Mouse (Mus musculus): ENCODE measurements around the gene Nckap1. TPM values are rescaled to one million over a fixed set of nuclear protein-coding genes. Genes with fewer than 3 reads are reported as not detected.

The Nckap1 gene
- 9.7 and 9.9 TPM in 2 replicates for polyA plus RNA-seq (2012; rRNA removed; ENCODE audit: low replicate concordance)

DNA sequence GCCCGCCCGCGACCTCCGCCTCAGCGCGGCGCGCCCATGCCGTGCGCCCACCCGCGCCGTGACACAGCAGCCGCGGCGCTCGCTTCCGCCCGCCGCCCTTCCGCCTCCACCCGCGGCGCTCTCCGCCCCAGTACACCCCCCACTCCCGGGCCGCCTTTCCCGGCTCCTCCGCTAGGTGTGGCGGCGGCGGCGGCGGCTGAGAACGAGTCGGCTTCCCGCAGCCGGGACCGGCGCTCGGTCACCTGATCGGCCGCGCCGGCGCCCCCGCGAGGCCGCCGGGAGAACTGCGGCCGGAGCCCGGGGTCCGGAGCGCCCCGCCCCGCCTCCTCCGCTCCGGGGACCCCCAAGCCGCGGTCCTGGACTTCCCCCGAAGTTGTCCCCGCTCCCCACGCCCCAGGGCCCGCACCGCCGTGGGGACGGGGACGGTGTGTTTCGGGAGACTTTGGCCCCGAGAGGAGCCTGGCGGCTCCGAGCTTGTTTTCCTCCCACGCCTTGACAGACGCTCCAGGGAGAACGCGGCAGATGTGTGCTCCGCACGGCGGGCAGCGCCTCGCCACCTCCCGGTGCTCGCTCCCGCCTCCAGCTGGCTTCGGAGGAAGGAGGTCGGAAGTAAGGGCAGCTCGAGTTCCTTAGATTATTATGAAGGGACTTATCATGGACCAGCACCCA is at the start of gene Nckap1:
TSS of gene Nckap1 (minus strand) at position 338 of the 669 bp plus-strand sequence.

DNA sequence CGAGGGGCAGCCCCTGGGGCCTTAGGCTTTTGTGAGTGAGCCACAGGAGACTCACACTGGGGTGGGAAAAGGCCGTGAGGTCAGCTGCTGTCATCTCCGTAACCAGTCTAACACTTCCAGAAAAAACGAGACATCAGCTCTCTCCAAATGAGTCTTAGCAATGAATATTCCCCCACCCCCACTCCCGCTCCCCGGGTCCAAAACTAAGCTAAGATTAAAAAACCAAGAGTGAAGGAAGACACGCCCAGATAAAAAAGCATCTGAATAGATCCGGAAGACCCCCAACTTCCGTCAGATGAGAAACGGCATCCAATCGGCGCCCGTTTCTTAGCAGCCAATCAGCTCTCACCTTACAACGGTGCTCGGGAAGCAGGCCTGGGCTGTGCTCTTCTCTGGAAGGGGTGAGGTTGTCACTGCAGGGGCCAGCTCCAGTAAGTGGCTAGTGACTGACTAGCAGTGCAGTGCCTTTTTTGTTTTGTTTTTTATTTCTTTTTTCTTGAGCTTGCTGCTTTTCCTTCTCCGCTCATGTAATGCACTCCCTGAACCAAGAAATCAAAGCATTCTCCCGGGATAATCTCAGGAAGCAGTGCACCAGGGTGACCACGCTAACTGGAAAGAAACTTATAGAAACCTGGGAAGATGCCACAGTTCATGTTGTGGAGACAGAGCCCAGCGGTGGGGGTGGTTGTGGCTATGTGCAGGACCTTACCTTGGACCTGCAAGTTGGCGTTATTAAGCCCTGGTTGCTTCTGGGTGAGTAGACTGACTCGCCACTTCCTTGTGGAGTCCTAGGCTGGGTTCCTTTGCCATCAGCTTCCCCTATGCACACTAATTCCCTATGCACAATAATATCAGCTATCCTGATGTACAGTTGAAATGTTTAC is 35.9 kb upstream of the Nckap1 start, which contains the start of the genes Dusp19 and Nup35:
TSS of gene Dusp19 (plus strand) at position 192 of the 884 bp plus-strand sequence.
TSS of gene Nup35 (plus strand) at position 383 of the 884 bp plus-strand sequence.

Other genes starting within 250 kb of the Nckap1 start
- 1.2 and 1.4 TPM in 2 replicates for gene Frzb, start 133.8 kb downstream of the Nckap1 start, polyA plus RNA-seq (2012; rRNA removed; ENCODE audit: low replicate concordance)
- 1.4 and 1.8 TPM in 2 replicates for gene Dusp19, start 35.7 kb upstream of the Nckap1 start, polyA plus RNA-seq (2012; rRNA removed; ENCODE audit: low replicate concordance)
- 5.5 and 10.1 TPM in 2 replicates for gene Nup35, start 35.9 kb upstream of the Nckap1 start, polyA plus RNA-seq (2012; rRNA removed; ENCODE audit: low replicate concordance)

All from duodenum, adult 2 months (tissue).